Mouse (Mus musculus) thymus, postnatal 14 days (tissue): ENCODE measurements at regions not wholly inside any gene's neighbourhood (a gene's known extent, or its start where the extent isn't known, plus 50 kb on each side); places are given as distances from the start of the nearest gene placed in this dataset.
A peak's percentile ranks its signal among the peaks of the same experiment; 100 is the strongest.

Source experiments
- DNase-seq: peaks from one replicate; pipeline ENCODE4 v3.0.0; 2021

DNA sequence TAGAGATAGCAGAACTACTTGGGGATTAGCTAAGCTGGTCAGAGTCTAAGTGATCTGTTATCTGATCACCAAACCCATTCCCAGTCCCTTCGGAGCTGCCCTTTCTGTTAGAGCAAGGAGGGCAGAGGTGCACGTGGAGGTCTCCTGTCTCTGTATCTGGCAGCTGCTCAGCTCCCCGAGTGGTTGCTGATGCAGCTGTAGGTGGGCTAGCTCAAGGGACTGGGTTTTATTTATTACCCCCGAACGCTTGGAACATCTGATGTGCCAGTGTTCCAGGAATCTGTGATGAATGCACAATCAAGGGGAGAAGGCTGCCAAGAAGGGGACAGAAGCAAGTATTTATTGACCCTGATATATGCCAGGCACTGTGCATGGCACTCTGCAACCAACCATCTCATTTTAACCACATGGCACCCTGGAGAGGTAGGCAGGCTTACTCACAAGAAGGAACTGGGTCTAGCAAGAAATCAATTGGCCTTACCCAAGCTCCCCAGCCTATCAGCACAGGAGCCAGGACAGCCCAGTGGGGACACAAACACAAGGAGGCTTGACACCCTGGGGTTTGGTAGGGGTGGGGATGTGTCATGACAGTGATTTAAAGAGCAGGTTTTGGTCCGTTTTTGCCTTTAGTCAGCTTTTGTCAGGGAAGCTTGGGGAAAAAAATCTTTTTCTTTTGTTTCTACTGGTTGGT is 154.6 kb upstream of the Bmper start:
- DNase-seq, result no peak

DNA sequence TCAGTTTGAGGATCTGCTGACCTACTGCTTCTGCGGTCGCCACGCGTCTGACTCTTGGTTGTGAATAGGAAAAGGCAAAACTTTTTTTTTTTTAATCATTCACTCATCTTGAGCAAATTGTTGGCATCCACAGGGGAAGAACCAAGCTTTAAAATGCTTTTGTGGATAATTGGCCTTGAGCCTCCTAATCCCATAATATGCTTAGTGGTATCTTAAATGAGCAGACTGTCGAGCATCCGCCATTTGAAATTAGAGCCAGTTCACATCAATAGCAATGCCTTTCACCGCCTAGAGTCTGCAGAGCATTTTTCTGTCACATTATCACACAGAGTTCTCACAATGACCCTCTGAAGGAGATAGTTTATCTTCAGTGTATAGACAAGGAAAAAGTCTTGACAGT is 153.7 kb upstream of the Bmper start:
- no peak for DNase-seq

DNA sequence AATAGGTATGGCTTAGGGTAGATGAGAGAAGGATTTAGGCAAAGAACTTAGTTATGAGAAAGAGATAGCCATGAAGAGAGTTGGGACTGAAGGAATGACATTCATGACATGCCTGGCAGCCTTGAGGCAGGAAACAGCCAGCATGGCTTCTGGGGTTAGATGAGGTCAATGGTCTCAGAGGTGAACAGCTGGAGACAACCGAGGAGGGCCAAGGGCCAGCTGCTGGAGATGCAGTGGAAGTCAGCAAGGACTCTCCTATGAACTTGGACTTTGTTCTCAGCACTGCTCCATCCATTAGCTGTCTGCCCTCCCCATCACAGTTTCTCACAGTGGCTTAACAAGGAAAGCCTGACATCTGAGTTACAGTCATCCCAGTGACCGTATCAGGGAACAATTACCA is 151.9 kb upstream of the Bmper start:
- DNase-seq, result no peak

DNA sequence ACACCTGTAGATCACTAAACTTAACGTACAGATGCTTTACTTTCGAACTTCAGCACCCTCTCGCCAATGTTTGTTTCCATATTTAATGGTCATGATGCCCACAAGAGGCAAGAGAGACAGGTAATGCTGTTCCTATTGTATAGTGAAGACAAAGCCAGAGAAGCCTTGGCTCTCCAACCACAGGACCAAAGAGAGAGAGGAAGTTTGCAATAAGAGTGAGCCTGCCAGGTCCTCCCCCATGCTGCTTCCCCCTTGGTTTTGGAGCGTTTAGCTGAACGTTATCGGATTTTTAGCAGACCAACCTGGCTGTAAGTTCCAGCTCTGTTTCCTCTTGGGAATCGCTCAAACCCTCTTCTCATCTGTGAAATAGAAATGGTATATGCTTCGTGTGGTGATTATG is 150.1 kb upstream of the Bmper start:
- DNase-seq, result no peak

DNA sequence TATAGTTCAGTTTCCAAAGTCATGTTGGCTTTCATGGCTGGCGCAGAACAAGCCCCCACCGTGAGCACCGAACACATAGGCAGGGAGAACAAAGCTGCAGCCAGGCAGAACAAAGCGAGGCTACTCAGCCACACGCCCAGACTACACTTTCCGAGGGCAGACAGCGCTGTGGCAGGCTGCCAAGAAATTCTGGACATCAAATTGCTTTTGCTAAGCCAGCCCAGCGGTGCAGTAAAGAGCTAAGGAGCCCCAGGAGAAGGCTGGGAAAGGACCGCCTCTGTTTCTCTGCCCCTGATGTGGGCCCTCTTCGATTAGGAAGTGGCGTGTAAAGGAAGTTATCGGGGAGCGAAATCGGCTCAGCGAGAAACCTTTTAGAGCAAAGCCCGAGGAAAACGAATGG is 139.3 kb upstream of the Bmper start:
- DNase-seq, result no peak

DNA sequence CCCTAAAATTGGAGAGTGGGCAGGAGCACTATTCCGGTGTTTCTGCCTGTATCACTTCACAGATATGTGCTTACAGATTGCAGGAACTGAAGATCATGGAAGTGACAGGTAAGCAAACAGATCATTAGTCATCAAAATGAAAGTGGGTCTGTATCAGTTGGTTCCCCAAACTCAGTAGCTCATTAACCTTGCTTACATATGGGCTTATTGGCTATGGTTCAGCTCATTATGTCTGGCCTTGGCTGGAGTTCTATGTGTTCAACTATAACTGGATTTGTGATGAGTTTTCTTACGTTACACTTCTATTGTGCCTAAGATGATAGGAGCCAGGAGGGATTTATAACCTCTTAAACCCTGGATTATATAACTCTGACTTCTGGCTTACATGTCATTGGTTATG is 133.5 kb upstream of the Bmper start:
- DNase-seq, result no peak

DNA sequence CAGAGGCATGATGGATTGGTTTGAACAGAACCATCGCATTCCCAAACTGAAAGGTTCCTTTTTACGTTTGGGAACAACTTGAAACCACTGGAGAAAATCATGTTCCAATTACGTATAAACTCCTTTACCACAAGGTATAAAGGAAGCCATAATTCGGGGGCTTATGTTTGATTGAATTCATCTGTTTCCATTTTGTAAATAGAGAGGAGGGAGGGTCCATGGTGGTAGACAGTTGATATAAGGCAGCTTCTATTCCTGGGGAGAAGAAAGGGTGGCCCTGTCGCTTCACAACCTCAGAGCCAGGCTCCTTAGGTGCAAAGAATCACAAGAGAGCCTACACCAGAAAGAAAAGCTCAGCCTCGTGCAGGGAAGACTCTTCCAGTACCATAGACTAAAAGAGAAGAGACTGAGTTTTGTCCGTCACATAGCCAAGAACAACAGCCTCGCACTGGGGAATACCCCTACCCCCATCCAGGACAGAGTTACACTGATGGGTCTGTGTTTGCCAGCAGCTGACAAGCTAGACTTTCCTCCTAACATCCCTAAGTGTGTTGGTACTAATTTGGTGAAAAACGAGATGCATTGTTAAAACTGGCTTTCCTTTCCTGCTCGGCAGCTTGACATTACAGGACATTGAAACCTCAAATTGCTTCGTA is 125.6 kb upstream of the Bmper start:
- DNase-seq, result no peak

DNA sequence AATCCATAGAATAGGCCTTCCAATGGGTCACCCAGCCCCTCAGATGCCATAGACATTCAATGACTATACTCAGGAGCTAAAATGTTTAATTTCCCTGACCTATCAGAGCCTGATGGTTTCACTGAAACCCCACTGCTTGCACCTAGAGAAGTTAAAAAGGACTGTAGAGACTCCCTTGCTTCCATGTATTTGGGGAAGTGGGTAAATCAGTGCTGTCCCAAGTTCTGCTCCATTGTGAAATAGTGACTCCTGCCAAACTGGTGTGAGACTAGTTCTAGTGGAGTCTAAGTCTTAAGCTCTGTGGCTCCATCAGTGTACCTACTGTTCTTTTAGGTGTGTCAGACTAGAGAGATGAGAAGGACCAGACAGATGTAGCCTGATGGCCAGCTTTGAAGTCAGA is 121.3 kb upstream of the Bmper start:
- no peak for DNase-seq

DNA sequence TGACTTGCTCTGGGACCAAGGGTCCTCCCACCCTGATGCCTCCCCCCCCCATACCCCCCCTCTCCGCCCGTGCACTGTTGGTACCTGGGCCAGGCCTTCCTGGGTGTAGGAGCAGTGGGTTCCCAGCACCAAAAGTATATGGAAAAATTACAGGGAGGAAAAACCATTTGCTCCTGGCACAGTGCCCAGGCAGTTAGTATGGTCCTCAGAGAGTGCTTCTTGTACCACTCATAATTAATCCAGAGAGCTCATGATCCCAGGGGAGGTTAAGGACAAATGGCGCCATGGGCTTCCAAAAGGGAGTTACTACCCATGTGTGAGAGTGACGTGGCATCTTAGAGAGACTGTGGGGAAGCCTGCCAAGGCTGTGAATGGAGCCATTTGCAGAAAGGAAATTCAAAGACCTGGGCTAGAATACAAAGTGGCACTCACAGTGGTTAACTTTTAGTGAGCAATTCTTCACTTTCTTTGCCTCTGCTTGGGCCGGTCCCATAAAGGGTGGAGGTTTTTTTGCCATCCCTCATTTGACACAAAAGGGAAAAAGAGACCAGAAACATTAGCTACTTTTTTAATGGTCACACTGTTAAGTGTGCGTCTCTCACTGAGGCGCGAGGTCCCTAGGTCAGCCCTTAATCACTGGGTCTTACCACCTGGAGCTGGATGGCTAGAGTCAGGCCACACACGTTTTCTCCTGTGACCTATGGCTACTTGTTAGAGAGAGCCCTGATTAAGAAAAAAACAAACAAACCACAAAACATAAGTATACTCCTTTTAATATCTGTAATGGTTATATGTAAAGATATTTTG is 120.7 kb upstream of the Bmper start:
- no peak for DNase-seq

DNA sequence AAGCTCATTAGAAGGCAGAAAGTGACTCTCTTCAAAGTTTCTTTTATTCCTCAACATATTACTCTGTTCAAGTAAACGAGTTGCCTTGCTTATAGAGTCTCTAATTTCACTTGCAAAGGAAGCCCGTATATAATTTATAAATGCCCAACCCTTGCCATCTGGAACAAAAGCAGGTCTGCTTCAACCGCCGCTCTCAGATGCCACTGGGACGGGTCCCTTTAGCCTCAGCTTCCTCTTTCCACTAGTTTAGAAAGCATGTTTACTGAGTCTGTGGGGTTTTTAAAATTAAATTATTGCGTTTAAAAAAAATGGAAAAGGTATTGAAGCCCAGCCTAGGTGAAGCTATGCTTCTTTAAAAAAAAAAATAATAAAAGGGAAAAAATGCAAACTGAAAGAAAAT is 111.4 kb upstream of the Bmper start:
- DNase-seq, result no peak

DNA sequence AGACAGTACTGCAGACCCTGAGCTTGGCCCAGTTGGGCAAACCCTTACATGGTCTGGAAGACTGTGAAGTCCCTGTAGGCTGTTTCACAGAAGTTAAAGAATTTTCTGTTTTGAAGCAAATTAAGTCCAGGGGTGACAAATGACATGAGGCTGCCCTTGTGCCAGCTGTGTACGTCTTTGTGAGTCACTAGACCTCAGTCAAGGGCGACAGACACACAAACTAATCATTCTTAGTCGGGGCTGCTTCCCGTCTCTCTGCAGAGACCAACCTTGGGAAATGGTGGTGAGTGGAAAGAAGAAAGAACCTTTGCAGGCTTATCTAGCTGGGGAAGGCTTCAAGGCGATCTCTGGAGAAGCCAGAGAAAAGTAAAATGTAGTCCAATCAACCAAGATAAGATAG is 107.8 kb upstream of the Bmper start:
- DNase-seq, result no peak

DNA sequence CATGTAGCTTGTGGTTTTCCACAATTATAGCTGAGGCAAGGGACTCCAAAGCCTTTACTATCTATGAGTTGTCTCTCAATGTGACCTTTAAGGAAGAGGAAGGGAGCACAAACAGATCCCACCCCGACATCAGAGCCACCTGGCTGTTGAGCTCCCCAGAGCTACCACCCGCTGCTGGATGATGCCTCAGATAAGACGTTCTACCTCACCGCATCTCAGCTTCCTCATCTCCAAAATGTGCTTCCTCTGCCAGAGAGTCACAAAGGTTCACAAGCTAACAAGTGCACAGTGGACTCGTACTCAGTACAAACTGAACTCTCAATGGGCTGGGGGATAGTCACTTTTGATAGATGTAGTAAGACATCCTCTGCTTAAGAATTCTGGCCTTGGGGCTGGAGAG is 107.3 kb upstream of the Bmper start:
- peak; percentile 18 for DNase-seq

DNA sequence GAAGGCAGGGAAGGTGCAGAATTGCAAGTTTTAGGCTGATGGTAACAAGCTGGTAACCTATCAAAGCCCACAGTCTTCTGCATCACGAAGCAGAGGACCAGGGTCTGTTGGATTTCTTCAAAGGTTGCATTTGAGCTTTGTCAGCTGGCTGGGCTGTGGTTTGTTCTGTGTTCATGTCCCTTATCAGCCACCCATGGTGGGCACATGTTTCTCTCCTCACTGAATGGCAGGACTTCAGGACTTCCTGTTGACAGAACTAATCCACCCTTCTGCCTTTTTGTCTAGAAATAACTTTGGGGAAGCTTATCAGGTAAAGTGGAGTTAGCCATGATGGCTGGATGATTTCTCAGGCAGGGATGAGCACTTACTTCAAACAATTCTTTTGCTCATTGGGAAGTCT is 106.6 kb upstream of the Bmper start:
- no peak for DNase-seq

DNA sequence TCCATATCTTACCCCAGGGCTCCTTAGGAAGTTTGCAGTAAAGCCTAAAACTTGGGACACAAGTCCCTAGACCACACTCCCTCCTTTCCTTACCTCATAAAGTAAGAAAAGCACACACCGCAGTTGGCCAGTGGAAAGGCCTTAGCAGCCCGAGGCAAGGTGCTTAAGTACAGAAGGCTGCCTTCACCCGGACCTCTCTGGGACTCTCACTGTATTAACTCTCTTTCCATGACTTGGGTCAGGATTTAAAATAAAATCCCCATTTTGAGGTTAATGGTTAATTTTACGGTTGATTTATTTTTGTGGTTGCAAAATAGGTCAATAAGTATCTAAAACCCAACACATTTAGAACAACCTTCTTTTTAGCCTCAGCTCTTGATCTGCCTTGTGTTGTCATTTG is 103.1 kb upstream of the Bmper start:
- DNase-seq, result no peak

DNA sequence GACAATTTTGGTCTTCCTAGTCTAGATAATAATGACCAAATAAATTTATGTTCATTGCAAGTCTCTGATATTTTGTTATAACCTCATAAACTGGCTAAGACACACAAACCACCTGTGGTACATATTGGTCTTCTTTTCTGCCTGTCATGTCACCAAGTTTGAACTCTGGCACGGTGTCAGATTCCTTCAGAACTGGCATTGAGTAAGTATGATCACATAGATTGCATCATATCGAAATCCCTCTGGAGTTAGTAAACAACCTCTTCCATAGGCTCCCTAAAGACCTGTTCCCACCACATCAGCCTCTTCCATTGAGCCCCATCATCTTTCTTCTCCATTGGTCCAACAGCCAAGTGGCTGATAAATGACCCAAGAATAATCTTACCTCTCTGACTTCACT is 102.1 kb upstream of the Bmper start:
- DNase-seq, result no peak

DNA sequence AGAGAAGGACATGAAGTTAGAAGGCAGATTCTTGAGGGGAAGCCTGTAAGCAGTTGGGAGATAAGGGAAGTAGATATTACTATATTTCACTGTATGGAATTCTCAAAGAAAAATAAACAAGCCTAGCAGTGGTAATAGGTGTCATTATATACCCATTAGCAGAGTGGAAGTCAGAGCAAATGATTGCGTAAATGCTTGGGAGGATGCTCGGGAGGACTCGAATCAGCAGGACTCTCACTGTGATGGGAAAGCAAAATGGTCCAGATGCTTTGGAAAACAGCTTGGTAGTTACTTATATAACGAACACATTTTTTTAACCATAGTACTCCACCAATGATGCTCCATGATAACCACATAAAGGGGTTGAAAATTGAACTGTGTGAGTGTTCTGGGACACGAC is 100.4 kb upstream of the Bmper start:
- DNase-seq, result no peak

DNA sequence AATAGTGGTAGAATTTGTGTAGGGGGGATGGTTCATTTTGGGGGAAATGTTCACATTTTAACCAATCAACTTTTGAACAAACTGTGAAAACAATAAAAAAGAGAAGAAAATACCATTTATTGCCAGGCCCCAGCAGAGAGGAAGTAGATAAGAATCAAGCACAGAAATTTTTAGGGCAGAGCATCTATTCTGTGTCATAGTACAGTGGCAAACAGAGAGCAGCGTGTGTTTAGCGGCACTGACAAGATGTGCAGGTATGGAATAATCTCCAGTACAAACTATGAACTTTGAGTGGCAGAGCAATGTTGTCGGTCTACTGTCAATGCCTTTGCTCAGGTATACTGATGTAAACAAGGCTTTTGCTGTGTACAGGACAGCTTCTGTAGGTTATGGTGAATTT is 99.4 kb upstream of the Bmper start:
- DNase-seq, result no peak

DNA sequence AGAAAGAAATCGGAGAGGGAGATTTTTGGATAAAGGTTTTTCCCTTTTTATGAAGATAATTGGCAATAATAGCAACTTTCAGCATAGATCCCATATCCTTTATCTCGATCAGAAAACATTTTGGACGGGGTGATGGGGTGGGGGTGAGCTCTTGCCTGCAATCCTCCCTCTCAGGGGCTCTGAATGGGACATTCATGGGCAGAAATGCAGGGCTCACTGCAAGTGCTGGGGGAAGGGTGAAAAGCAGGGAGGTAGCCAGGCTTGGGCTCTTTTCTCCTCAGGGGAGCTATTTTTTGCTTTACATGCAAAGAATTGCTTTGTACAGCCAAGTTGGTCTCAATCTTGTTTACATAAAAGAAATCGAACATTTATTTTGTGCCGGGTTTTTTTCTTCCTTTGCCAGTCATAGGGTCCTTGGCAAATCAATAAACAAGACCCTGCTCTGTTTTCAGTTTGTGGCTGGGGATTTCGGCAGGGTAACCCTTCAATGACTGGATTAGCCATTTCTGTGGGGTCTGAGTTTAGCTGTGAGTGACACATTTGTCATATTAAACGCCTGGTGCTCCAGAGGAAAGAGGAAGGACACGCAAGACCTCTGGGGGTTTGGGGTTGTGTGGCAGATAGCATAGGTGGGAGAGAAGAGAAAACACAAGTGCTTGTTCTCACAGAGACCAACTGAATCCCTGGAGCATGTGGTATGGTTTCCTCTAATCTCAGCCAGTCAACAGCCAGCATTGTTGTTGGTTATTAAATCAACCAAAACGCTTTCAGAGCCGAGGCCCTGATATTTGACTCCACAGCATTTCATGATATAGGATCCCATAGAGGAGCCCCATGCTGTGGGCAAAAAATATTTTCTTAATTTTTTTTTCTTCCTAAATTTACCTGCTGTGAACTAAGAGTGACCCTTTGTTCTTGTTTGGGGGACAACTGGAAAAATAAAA is 96.8 kb upstream of the Bmper start:
- no peak for DNase-seq

DNA sequence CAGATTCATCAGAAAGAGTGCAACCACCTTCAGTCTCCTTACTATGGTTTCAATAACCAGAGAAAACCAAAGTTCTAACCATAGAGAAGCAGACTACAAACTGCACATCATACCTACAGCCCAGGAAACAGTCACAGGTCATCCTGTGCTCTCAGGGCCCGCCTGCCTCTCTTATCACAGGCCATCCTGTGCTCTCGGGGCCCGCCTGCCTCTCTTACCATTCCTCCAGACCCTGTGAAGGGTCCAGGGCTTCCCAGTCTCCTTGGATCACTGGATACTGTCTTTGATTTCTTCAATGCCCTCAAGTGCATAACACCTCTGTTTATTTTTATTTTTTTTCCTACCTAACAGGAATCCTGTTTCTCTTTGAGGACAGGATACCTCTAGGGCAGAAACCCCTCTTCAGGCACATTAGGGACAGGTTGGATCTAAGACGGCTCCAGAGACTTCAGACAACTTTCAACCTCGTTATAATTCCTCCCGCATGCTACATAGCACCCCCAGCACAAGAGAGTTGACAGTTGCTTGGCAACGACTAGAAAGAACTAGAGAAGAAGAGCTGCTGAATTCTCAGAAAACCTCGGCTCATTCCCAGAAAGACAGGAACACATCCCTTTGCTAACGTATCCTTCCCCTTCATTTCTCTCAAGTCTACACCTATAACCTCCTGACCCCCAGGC is 95.4 kb upstream of the Bmper start:
- no peak for DNase-seq

DNA sequence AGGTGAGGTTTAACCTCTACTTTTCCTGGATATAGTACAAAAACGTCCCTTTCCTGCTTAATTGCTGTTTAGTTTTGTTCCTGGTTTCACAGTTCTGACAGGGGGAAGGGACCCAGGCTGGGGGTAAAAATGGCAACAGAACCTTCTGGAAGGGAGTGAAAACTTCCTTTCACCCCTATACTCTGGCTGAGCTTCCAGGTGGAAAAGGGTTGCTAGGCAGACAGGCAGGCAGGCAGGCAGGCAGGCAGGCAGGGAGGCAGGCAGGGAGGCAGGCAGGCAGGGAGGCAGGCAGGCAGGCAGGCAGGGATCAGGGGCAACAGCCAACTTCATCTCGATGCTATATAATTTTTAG is 94.9 kb upstream of the Bmper start:
- DNase-seq, result no peak

DNA sequence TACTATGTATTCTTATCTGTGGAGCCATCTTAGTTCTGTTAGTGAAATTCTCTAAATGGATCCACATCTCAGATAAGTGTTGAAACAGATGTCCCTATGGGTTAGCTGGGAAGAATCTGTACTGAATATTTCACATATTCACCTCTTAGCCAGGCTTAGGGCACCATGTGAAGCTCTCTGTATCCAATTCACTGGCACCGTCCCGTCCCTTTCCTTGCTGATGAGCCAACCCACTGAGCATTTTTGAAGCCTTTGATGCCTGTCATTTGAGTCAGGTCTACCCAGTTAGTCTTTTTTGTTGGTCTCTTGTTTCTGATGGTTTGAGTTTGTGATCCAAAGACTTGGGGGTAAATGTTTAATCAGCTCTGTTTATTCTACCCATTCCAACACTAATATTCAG is 88.9 kb upstream of the Bmper start:
- no peak for DNase-seq

DNA sequence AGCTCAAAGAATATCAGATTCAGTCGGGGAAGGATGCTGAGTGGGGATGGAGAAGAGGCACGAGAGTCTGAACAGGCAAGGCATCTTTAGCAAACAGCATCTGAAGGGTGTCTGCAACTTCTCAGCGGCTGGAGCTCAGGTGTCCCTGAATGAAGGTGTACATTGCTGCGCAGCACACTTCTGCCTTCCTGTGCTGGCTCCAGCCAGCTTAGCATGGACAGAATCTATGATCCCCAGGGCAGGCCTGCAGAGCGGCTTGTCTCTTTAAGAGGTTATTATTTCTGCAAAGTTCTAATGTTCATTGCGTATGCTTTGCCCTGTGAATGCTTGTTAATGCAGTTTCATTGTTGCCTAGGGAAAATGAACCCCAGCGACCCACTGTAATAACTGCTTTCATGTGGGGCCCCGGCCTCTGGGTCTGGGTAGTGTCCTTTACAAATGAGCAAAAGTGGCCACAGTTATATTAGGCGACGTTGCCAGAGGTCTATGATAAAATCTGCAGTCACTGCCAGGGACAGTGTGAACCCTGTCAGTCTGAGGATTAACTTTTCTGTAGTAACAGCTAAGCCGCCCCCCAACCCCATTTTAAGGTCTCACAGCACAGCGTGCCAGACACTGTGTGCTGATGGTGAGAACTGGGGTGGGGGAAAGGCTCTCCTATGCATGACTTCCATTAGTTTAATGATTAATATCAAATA is 88.3 kb upstream of the Bmper start:
- no peak for DNase-seq
